Mouse (Mus musculus): ENCODE data around the gene Abcg4. TPM values are rescaled to one million over a fixed set of nuclear protein-coding genes. Genes with fewer than 3 reads are reported as not detected.
A peak's percentile ranks its signal among the peaks of the same experiment; 100 is the strongest.
"Not testable (repeated sequence)": the region's sequence is repeated elsewhere in the genome, so short reads cannot be mapped to it uniquely, and the experiment has no call there.

Abcg4 gene
- polyA plus RNA-seq, 1 experiment from 2014 or later = 20.1 TPM

- H3K4me2 ChIP-seq (ENCODE audit: low read length); DNase-seq; ATAC-seq (ENCODE audit: low FRiP score, low TSS enrichment); H3K27ac ChIP-seq (replicated peaks; ENCODE audit: low read depth, low read length); H3K9me3 ChIP-seq (ENCODE audit: control insufficient read depth, low read length); H3K27me3 ChIP-seq (ENCODE audit: control insufficient read depth, insufficient read depth, low read length); H3K9ac ChIP-seq (replicated peaks; ENCODE audit: low read length); H3K36me3 ChIP-seq (ENCODE audit: control insufficient read depth, insufficient read depth, low read length); H3K4me3 ChIP-seq (replicated peaks; ENCODE audit: low read depth, low read length): not testable (repeated sequence)
- peaks cover 28% of the 10 kb centered on the region for H3K4me1 ChIP-seq (ENCODE audit: control insufficient read depth, insufficient read depth, low read length)
- WGBS = 72% methylated on average over 4 of the region's 4 CpGs
Observed at GRCm38 (mm10) chr9:44323656-44324055, 35.2 kb upstream of the Abcg4 start.

GRCm38 (mm10) chr9:44320799-44321133, 32.4 kb upstream of the Abcg4 start:
- Histone ChIP-seq H3K4me2 (ENCODE audit: low read length) (peak overlapping the region; percentile 87), H3K27me3 (ENCODE audit: control insufficient read depth, insufficient read depth, low read length) (no peaks in the 10 kb centered on the region), H3K4me1 (ENCODE audit: control insufficient read depth, insufficient read depth, low read length) (peaks cover 33% of the 10 kb centered on the region), H3K4me3 (replicated peaks; ENCODE audit: low read depth, low read length) (peak overlapping the region; percentile 94), H3K27ac (replicated peaks; ENCODE audit: low read depth, low read length) (peak overlapping the region; percentile 80), H3K36me3 (ENCODE audit: control insufficient read depth, insufficient read depth, low read length) (peaks cover 7% of the 10 kb centered on the region), H3K9me3 (ENCODE audit: control insufficient read depth, low read length) (no peaks in the 10 kb centered on the region), H3K9ac (replicated peaks; ENCODE audit: low read length) (peak overlapping the region; percentile 92; the same call in 1 of the 2 replicates)
- DNase-seq (peak; percentile 31), ATAC-seq (ENCODE audit: low FRiP score, low TSS enrichment) (no peak)
- WGBS = 12% methylated on average over 6 of the region's 6 CpGs

DNA sequence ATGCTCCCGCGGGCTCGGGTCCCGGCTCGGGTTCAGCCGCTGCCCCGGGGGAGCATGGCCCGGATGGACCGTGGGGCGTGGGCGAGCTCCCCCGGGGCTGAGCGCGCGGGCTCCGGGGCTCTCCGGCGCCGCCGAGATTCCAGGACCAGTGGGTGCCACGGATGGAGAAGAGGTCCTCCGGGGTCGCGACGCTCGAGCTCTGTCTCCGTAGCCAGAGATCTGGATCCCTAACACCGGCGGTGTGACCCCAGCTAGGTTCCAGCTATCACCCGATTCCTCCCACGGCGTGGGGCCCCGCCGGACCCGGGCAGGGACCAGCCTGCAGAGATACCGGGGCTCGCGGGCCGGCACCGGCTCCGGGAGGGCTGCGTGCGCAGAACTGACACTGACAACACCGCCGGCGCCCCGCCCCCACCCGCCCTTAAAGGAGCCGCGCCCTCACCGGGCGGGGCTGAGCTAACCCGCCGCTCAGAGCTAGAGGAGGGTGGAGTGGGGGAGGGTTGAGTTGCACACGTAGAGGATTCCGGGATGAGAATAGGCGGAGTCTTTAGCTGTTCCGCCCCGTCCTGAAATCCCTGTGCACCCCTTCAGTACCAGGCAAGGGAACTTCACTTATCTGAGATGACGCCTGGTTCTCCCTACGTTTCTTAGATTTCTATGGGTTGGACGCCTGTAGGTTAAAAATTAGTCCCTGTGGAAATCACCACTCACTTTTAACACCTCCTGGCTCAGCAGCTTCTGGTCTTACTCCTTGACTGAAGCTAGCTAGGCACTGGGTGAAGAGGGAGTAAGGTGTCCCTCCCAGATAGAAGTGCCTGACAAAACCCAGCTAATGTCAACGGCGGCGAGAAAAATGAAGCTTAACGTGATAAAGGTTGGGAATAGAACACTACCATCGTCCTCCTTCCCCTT, 31.7 kb upstream of the Abcg4 start, which contains the start of gene C2cd2l:
TSS of gene C2cd2l (minus strand) at position 399 of the 912 bp plus-strand sequence.
- Histone ChIP-seq H3K27ac (replicated peaks; ENCODE audit: low read depth, low read length) (peak within 1 kb of the TSS; percentile 80), H3K9ac (replicated peaks; ENCODE audit: low read length) (peak within 1 kb of the TSS; percentile 92), H3K4me3 (replicated peaks; ENCODE audit: low read depth, low read length) (peak within 1 kb of the TSS; percentile 94), H3K9me3 (ENCODE audit: control insufficient read depth, low read length) (no peaks in the 10 kb centered on the region), H3K4me2 (ENCODE audit: low read length) (peak within 1 kb of the TSS; percentile 87), H3K36me3 (ENCODE audit: control insufficient read depth, insufficient read depth, low read length) (peaks cover 13% of the 10 kb centered on the region), H3K27me3 (ENCODE audit: control insufficient read depth, insufficient read depth, low read length) (no peaks in the 10 kb centered on the region), H3K4me1 (ENCODE audit: control insufficient read depth, insufficient read depth, low read length) (peaks cover 33% of the 10 kb centered on the region)
- ATAC-seq (ENCODE audit: low FRiP score, low TSS enrichment) = peak; percentile 99
- under 1% methylated on average over 65 of the region's 67 CpGs for WGBS
- DNase-seq = peak; percentile 99

GRCm38 (mm10) chr9:44319105-44319886, 30.9 kb upstream of the Abcg4 start:
- WGBS = 2% methylated on average over 37 of the region's 37 CpGs
- ATAC-seq (ENCODE audit: low FRiP score, low TSS enrichment) = no peak; the same call in 1 of the 2 replicates
- DNase-seq = peak; percentile 25

GRCm38 (mm10) chr9:44318826-44319095, 30.3 kb upstream of the Abcg4 start:
- H3K4me2 ChIP-seq (ENCODE audit: low read length) = peak overlapping the region; percentile 87
- no peaks in the 10 kb centered on the region for H3K27me3 ChIP-seq (ENCODE audit: control insufficient read depth, insufficient read depth, low read length)
- H3K4me1 ChIP-seq (ENCODE audit: control insufficient read depth, insufficient read depth, low read length) = peaks cover 33% of the 10 kb centered on the region
- peaks cover 27% of the 10 kb centered on the region for H3K36me3 ChIP-seq (ENCODE audit: control insufficient read depth, insufficient read depth, low read length)
- H3K9me3 ChIP-seq (ENCODE audit: control insufficient read depth, low read length) = no peaks in the 10 kb centered on the region
- H3K27ac ChIP-seq (replicated peaks; ENCODE audit: low read depth, low read length) = no peak overlapping the region
- H3K4me3 ChIP-seq (replicated peaks; ENCODE audit: low read depth, low read length) = peak overlapping the region; percentile 94
- 33% methylated on average over 3 of the region's 3 CpGs for WGBS
- DNase-seq (no peak), ATAC-seq (ENCODE audit: low FRiP score, low TSS enrichment) (no peak)
- H3K9ac ChIP-seq (replicated peaks; ENCODE audit: low read length) = peak overlapping the region; percentile 92

More at GRCm38 (mm10) chr9:44319105-44319886, 30.9 kb upstream of the Abcg4 start:
- Histone ChIP-seq H3K9me3 (ENCODE audit: control insufficient read depth, low read length) (no peaks in the 10 kb centered on the region), H3K4me3 (replicated peaks; ENCODE audit: low read depth, low read length) (peak overlapping the region; percentile 94), H3K27ac (replicated peaks; ENCODE audit: low read depth, low read length) (peak overlapping the region; percentile 80), H3K27me3 (ENCODE audit: control insufficient read depth, insufficient read depth, low read length) (no peaks in the 10 kb centered on the region), H3K4me1 (ENCODE audit: control insufficient read depth, insufficient read depth, low read length) (peaks cover 33% of the 10 kb centered on the region), H3K4me2 (ENCODE audit: low read length) (peak overlapping the region; percentile 87), H3K9ac (replicated peaks; ENCODE audit: low read length) (peak overlapping the region; percentile 92), H3K36me3 (ENCODE audit: control insufficient read depth, insufficient read depth, low read length) (peaks cover 22% of the 10 kb centered on the region)

DNA sequence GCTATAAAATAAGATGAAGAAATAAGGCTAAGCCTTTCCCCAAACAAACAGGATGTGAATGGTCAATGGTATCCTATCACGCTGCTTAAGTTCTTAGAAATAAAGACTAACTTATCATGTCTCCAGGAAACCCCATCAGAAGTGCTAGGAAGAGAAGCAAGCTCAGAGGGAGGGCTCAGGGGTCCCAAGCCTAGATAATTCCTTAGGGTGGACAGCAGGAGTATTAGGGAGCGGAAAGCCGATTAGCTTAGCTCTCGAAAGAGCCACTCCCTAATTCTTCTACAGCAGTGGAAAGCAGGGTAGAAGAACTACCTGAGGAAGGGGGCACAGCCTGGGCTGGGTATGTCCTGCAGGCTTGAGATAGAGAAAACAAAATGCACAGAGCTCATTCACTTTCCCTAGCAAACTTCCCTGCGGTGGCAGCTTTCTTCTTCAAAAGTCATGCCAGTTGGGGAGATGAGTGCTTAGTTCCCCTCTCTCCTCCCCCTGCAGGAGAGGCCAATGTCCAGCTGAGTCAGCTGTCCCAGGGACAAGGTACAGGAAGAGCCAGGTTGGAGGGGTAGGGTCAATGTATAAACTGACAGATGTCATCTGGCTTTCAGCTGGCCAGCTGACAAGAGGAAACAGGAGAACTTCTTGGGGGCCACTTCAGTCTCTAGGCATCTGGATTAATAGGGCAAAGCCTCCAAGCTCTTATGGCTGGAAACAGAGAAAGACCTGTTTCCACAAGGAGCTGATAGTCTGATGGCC, 29.8 kb upstream of the Abcg4 start:
- DNase-seq (no peak), ATAC-seq (ENCODE audit: low FRiP score, low TSS enrichment) (no peak)
- H3K9ac ChIP-seq (replicated peaks; ENCODE audit: low read length) = peak overlapping the region; percentile 92; the same call in 1 of the 2 replicates
- H3K4me1 ChIP-seq (ENCODE audit: control insufficient read depth, insufficient read depth, low read length) = peaks cover 33% of the 10 kb centered on the region
- no peaks in the 10 kb centered on the region for H3K9me3 ChIP-seq (ENCODE audit: control insufficient read depth, low read length)
- peak overlapping the region; percentile 94; the same call in 1 of the 2 replicates for H3K4me3 ChIP-seq (replicated peaks; ENCODE audit: low read depth, low read length)
- peaks cover 32% of the 10 kb centered on the region for H3K36me3 ChIP-seq (ENCODE audit: control insufficient read depth, insufficient read depth, low read length)
- no peak overlapping the region for H3K27ac ChIP-seq (replicated peaks; ENCODE audit: low read depth, low read length)
- WGBS = 39% methylated on average over 5 of the region's 5 CpGs
- no peaks in the 10 kb centered on the region for H3K27me3 ChIP-seq (ENCODE audit: control insufficient read depth, insufficient read depth, low read length)
- H3K4me2 ChIP-seq (ENCODE audit: low read length) = peak overlapping the region; percentile 87

DNA sequence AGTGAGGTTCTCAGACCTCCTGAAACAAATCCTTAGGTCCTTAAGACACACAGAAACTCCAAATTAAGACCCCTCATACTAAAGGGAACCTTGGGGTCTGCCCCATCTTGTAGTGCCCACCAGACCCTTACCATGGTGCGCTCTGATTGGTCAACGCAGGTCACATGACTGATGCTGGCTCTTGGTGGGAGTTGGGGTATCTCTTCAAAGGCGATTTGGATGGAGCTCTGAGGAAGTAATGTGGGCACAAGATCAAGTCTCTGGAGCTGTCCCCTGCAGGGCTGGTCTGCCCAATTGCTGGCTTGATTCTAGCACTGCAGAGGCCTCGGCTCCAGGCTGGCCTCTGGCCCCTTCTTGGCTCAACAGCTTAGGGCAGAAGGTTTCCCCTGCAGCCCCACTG, 29.0 kb upstream of the Abcg4 start:
- Histone ChIP-seq H3K27me3 (ENCODE audit: control insufficient read depth, insufficient read depth, low read length) (no peaks in the 10 kb centered on the region), H3K4me2 (ENCODE audit: low read length) (peak overlapping the region; percentile 87), H3K9me3 (ENCODE audit: control insufficient read depth, low read length) (no peaks in the 10 kb centered on the region), H3K36me3 (ENCODE audit: control insufficient read depth, insufficient read depth, low read length) (peaks cover 40% of the 10 kb centered on the region), H3K27ac (replicated peaks; ENCODE audit: low read depth, low read length) (no peak overlapping the region), H3K4me3 (replicated peaks; ENCODE audit: low read depth, low read length) (no peak overlapping the region), H3K4me1 (ENCODE audit: control insufficient read depth, insufficient read depth, low read length) (peaks cover 33% of the 10 kb centered on the region), H3K9ac (replicated peaks; ENCODE audit: low read length) (no peak overlapping the region)
- ATAC-seq (ENCODE audit: low FRiP score, low TSS enrichment) = no peak
- DNase-seq = no peak
- WGBS = 58% methylated on average over 4 of the region's 4 CpGs

- Histone ChIP-seq H3K9me3 (ENCODE audit: control insufficient read depth, low read length) (no peaks in the 10 kb centered on the region), H3K36me3 (ENCODE audit: control insufficient read depth, insufficient read depth, low read length) (peaks cover 55% of the 10 kb centered on the region)
- 93% methylated on average over 18 of the region's 18 CpGs for WGBS
Observed at GRCm38 (mm10) chr9:44314910-44315309, 26.5 kb upstream of the Abcg4 start.

More at GRCm38 (mm10) chr9:44314910-44315309, 26.5 kb upstream of the Abcg4 start:
- no peak overlapping the region for H3K9ac ChIP-seq (replicated peaks; ENCODE audit: low read length)
- ATAC-seq (ENCODE audit: low FRiP score, low TSS enrichment) (no peak), DNase-seq (no peak)
- no peak overlapping the region for H3K4me2 ChIP-seq (ENCODE audit: low read length)
- no peak overlapping the region for H3K27ac ChIP-seq (replicated peaks; ENCODE audit: low read depth, low read length)
- H3K4me3 ChIP-seq (replicated peaks; ENCODE audit: low read depth, low read length) = no peak overlapping the region
- H3K27me3 ChIP-seq (ENCODE audit: control insufficient read depth, insufficient read depth, low read length) = no peaks in the 10 kb centered on the region
- H3K4me1 ChIP-seq (ENCODE audit: control insufficient read depth, insufficient read depth, low read length) = peaks cover 24% of the 10 kb centered on the region

Data from midbrain, embryonic 14.5 days (tissue).